In genomic region chr13:17857046-17857445, GRCm38 (mm10) we compare ENCODE assay signal across 22 mouse cellular contexts. TPM values are rescaled to one million over a fixed set of nuclear protein-coding genes. Genes with fewer than 3 reads are reported as not detected.
DNase-seq lines count a peak whose midpoint lies in the region; ATAC-seq and TF ChIP-seq lines count a peak whose summit lies in the region.
"Had no signal": no experiment of that assay in that cellular context is flagged by ENCODE, and none has a peak within 500 bp of the region (broad histone marks: within the 10 kb centered on the region; RNA-seq: fewer than 3 reads in every experiment).

No protein-coding gene starts in this region.

- no peaks in the 10 kb centered on the region for H3K9me3 ChIP-seq in hindbrain, embryonic 11.5 days (ENCODE audit: control insufficient read depth, low read length)
- H3K9me3 ChIP-seq in hindbrain, embryonic 10.5 days, result peaks cover 5% of the 10 kb centered on the region; the same call in 1 of the 2 replicates
- no peaks in the 10 kb centered on the region for H3K9me3 ChIP-seq in limb, embryonic 14.5 days (ENCODE audit: control insufficient read depth, low read length)
- no peaks in the 10 kb centered on the region for H3K9me3 ChIP-seq in limb, embryonic 10.5 days (replicated peaks)
- no peaks in the 10 kb centered on the region for H3K9me3 ChIP-seq in hindbrain, postnatal 0 days (ENCODE audit: low read length)
- H3K9me3 ChIP-seq: forebrain, embryonic 15.5 days; heart, embryonic 10.5 days; kidney, embryonic 15.5 days had no signal

- peak; percentile 62; the same call in 1 of the 2 replicates for ATAC-seq in hindbrain, embryonic 11.5 days (ENCODE audit: low FRiP score)
- ATAC-seq in limb, embryonic 14.5 days (ENCODE audit: low FRiP score, low read depth), result no peak
- ATAC-seq in hindbrain, postnatal 0 days, result no peak
- ATAC-seq: forebrain, embryonic 15.5 days; liver, postnatal 0 days; lung, postnatal 0 days had no signal

- DNase-seq in hindbrain, embryonic 11.5 days (ENCODE audit: low spot score), result no peak
- DNase-seq in hindbrain, embryonic 10.5 days (ENCODE audit: low spot score), result no peak
- DNase-seq in limb, embryonic 14.5 days (ENCODE audit: low spot score), result peak; percentile 0
- no peak for DNase-seq in limb, embryonic 10.5 days (ENCODE audit: low spot score)
- peak; percentile 37 for DNase-seq in brain, embryonic 14.5 days (ENCODE audit: low read depth)
- peak; percentile 18 for DNase-seq in hindbrain, postnatal 0 days (ENCODE audit: low spot score)
- no peak for DNase-seq in right cerebral cortex, adult 18-20 months
- DNase-seq: adrenal gland, postnatal 36 days; cerebellum, adult 11 months; cerebellum, adult 9-11 months; gastrocnemius, postnatal 10 days; heart, postnatal 4 days; liver, postnatal 0 days; right cerebral cortex, postnatal 25 days; spleen, adult 18-20 months had no signal

- H3K27me3 ChIP-seq in hindbrain, embryonic 11.5 days (ENCODE audit: control insufficient read depth, insufficient read depth, low read length), result no peaks in the 10 kb centered on the region
- no peaks in the 10 kb centered on the region for H3K27me3 ChIP-seq in hindbrain, embryonic 10.5 days (ENCODE audit: insufficient read depth, poor library complexity, severe bottlenecking)
- no peaks in the 10 kb centered on the region for H3K27me3 ChIP-seq in limb, embryonic 14.5 days (ENCODE audit: control insufficient read depth, insufficient read depth, low read length)
- H3K27me3 ChIP-seq in limb, embryonic 10.5 days (ENCODE audit: low read depth, poor library complexity, severe bottlenecking), result no peaks in the 10 kb centered on the region
- no peaks in the 10 kb centered on the region for H3K27me3 ChIP-seq in hindbrain, postnatal 0 days (ENCODE audit: insufficient read depth, low read length)
- H3K27me3 ChIP-seq: forebrain, embryonic 15.5 days had no signal

- no peak for TF ChIP-seq POLR2A in limb, embryonic 14.5 days (IDR thresholded peaks at IDR 0.05; ENCODE audit: borderline replicate concordance, extremely low read depth, insufficient read depth, insufficient read length)
- no peak for TF ChIP-seq POLR2A in brain, embryonic 14.5 days (IDR thresholded peaks at IDR 0.05; ENCODE audit: borderline replicate concordance, extremely low read depth, insufficient read depth, insufficient read length, poor library complexity, severe bottlenecking)

- 77% methylated on average over 9 of the region's 9 CpGs for WGBS in hindbrain, embryonic 11.5 days
- WGBS in hindbrain, embryonic 10.5 days, result 79% methylated on average over 9 of the region's 9 CpGs
- 72% methylated on average over 9 of the region's 9 CpGs for WGBS in limb, embryonic 14.5 days
- WGBS in limb, embryonic 10.5 days, result 86% methylated on average over 9 of the region's 9 CpGs
- 51% methylated on average over 9 of the region's 9 CpGs for WGBS in hindbrain, postnatal 0 days

- H3K4me3 ChIP-seq in hindbrain, embryonic 11.5 days (ENCODE audit: low read depth, low read length), result no peak overlapping the region
- H3K4me3 ChIP-seq in hindbrain, embryonic 10.5 days, result no peak overlapping the region
- H3K4me3 ChIP-seq in limb, embryonic 14.5 days (replicated peaks; ENCODE audit: low read length), result no peak overlapping the region
- H3K4me3 ChIP-seq in limb, embryonic 10.5 days, result no peak overlapping the region
- H3K4me3 ChIP-seq in hindbrain, postnatal 0 days (ENCODE audit: low read length), result no peak overlapping the region
- H3K4me3 ChIP-seq: forebrain, embryonic 15.5 days; heart, embryonic 10.5 days; kidney, embryonic 15.5 days; layer of hippocampus, adult 2 months had no signal

- no peaks in the 10 kb centered on the region for H3K4me1 ChIP-seq in hindbrain, embryonic 11.5 days (replicated peaks; ENCODE audit: control insufficient read depth, insufficient read depth, low read length)
- peaks cover 26% of the 10 kb centered on the region for H3K4me1 ChIP-seq in hindbrain, embryonic 10.5 days (replicated peaks)
- H3K4me1 ChIP-seq in limb, embryonic 14.5 days (ENCODE audit: control insufficient read depth, insufficient read depth, low read length), result 0 out of 2 replicates have a peak, but pooled peaks cover 7% of the 10 kb centered on the region
- peaks cover 7% of the 10 kb centered on the region for H3K4me1 ChIP-seq in limb, embryonic 10.5 days
- H3K4me1 ChIP-seq in hindbrain, postnatal 0 days (ENCODE audit: insufficient read depth, low read length), result 0 out of 2 replicates have a peak, but pooled peaks cover 3% of the 10 kb centered on the region
- H3K4me1 ChIP-seq: forebrain, embryonic 15.5 days had no signal

- H3K9ac ChIP-seq in hindbrain, embryonic 11.5 days (ENCODE audit: low read depth, low read length), result no peak overlapping the region
- no peak overlapping the region for H3K9ac ChIP-seq in limb, embryonic 14.5 days (ENCODE audit: low read depth, low read length, severe bottlenecking)
- no peak overlapping the region for H3K9ac ChIP-seq in hindbrain, postnatal 0 days (replicated peaks; ENCODE audit: low read length)
- H3K9ac ChIP-seq: forebrain, embryonic 15.5 days; kidney, embryonic 15.5 days; liver, postnatal 0 days had no signal

- no peak for TF ChIP-seq CTCF in brain, embryonic 14.5 days (IDR thresholded peaks at IDR 0.05; ENCODE audit: borderline replicate concordance, extremely low read depth, insufficient read depth, insufficient read length)
- TF ChIP-seq CTCF in hindbrain, postnatal 0 days (IDR thresholded peaks at IDR 0.05; ENCODE audit: low read depth), result no peak

- no peak overlapping the region for H3K27ac ChIP-seq in hindbrain, embryonic 11.5 days (ENCODE audit: low read depth, low read length)
- no peak overlapping the region for H3K27ac ChIP-seq in hindbrain, embryonic 10.5 days
- no peak overlapping the region for H3K27ac ChIP-seq in limb, embryonic 14.5 days (replicated peaks; ENCODE audit: low read depth, low read length)
- H3K27ac ChIP-seq in limb, embryonic 10.5 days, result no peak overlapping the region
- no peak overlapping the region for H3K27ac ChIP-seq in hindbrain, postnatal 0 days
- H3K27ac ChIP-seq: forebrain, embryonic 15.5 days; heart, embryonic 10.5 days; kidney, embryonic 15.5 days; layer of hippocampus, adult 2 months; macrophage had no signal

- no peaks in the 10 kb centered on the region for H3K36me3 ChIP-seq in hindbrain, embryonic 11.5 days (ENCODE audit: control insufficient read depth, insufficient read depth, low read length)
- H3K36me3 ChIP-seq in hindbrain, embryonic 10.5 days, result no peaks in the 10 kb centered on the region
- no peaks in the 10 kb centered on the region for H3K36me3 ChIP-seq in limb, embryonic 14.5 days (ENCODE audit: control insufficient read depth, insufficient read depth, low read length)
- no peaks in the 10 kb centered on the region for H3K36me3 ChIP-seq in limb, embryonic 10.5 days
- no peaks in the 10 kb centered on the region for H3K36me3 ChIP-seq in hindbrain, postnatal 0 days (ENCODE audit: insufficient read depth, low read length)
- H3K36me3 ChIP-seq: forebrain, embryonic 15.5 days; heart, embryonic 10.5 days; kidney, embryonic 15.5 days had no signal

- H3K4me2 ChIP-seq in hindbrain, embryonic 11.5 days (replicated peaks; ENCODE audit: low read depth, low read length), result no peak overlapping the region
- H3K4me2 ChIP-seq in limb, embryonic 14.5 days (replicated peaks; ENCODE audit: low read depth, low read length, severe bottlenecking), result no peak overlapping the region
- no peak overlapping the region for H3K4me2 ChIP-seq in hindbrain, postnatal 0 days (ENCODE audit: low read depth, low read length)
- H3K4me2 ChIP-seq: forebrain, embryonic 15.5 days; kidney, embryonic 15.5 days; liver, embryonic 11.5 days had no signal

RNA-seq across cellular contexts. Expression of gene Cdk13, which starts 52.1 kb away (rescaled TPM):
- polyA plus RNA-seq in hindbrain, embryonic 11.5 days (2014; fragmentation: Nextera tagmentation; extraction: Ambion mirVana), result 19.4 and 27.5 TPM in 2 replicates
- 15.0 and 16.3 TPM in 2 replicates for polyA plus RNA-seq in hindbrain, embryonic 10.5 days (2016; fragmentation: Nextera tagmentation; extraction: Ambion mirVana)
- 35.3 and 40.1 TPM in 2 replicates for polyA plus RNA-seq in limb, embryonic 14.5 days (2012; rRNA removed)
- polyA plus RNA-seq in limb, embryonic 14.5 days (2014; fragmentation: Nextera tagmentation; extraction: Ambion mirVana), result 22.1 and 22.6 TPM in 2 replicates
- polyA plus RNA-seq in limb, embryonic 10.5 days (2016; fragmentation: Nextera tagmentation; extraction: Ambion mirVana), result 14.4 and 15.5 TPM in 2 replicates
- 36.9 and 46.7 TPM in 2 replicates for polyA plus RNA-seq in brain, embryonic 14.5 days (2012; rRNA removed)
- 105 and 108 TPM in 2 replicates for total RNA-seq in hindbrain, postnatal 0 days (2014; rRNA removed)
- polyA plus RNA-seq in hindbrain, postnatal 0 days (2015; fragmentation: Nextera tagmentation; extraction: Ambion mirVana), result 11.6 and 11.7 TPM in 2 replicates

Comparison
In these comparisons a context has a peak if more than half of its experiments do, and no peak if none do; other contexts are left out.
1. DNase-seq: peak in limb, embryonic 14.5 days (single experiment), brain, embryonic 14.5 days (single experiment) and hindbrain, postnatal 0 days (single experiment); none in hindbrain, embryonic 11.5 days (single experiment), hindbrain, embryonic 10.5 days (single experiment), limb, embryonic 10.5 days (single experiment) and right cerebral cortex, adult 18-20 months (single experiment).